Mouse (Mus musculus): ENCODE measurements at regions not wholly inside any gene's neighbourhood (a gene's known extent, or its start where the extent isn't known, plus 50 kb on each side); places are given as distances from the start of the nearest gene placed in this dataset.
A peak's percentile ranks its signal among the peaks of the same experiment; 100 is the strongest.

DNA sequence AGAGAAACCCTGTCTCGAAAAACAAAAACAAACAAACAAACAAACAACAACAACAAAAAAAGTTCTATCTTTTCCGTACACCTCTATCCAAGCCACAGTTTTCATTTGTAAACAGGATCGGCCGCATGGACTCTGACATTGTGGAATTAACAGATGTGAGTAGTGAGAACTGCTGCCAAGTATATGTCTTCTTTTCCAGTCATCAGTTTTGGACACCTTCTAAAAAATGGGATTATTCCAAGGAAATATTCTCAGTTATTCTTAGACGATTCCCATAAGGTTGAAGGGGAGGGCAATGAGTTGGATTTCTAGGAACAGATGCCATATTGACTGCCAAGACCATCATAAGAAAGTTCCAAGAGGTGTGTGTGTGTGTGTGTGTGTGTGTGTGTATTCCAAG, 891.2 kb upstream of the Lrrc6 start:
- DNase-seq (ENCODE audit: low spot score in 2 of 2): no peak

- no peak for DNase-seq (ENCODE audit: low spot score in 2 of 2)
Measured at GRCm38 (mm10) chr15:67388514-67388913, 887.8 kb upstream of the Lrrc6 start.

DNA sequence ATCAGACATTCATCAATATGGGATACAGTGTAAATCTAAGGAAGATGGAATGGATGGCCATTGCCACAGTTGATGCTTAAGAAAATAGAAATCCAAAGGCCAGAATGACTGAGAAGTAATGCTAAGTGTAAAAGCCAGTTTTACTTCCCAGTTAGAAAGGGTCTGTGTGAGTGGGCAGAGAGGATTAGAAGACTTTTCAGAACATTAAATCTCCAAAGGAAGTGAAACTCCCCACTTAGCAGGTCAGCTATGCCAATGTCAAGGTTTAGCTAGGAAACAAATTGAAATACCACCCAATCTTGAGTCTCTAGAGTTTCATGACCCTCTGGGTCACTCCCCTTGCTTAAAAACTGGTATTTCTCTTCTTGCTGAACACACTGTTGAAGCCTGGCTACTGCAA, 886.2 kb upstream of the Lrrc6 start:
- no peak for DNase-seq (ENCODE audit: low spot score in 2 of 2)

GRCm38 (mm10) chr15:67373599-67373998, 872.9 kb upstream of the Lrrc6 start:
- no peak for DNase-seq (ENCODE audit: low spot score in 2 of 2)

DNA sequence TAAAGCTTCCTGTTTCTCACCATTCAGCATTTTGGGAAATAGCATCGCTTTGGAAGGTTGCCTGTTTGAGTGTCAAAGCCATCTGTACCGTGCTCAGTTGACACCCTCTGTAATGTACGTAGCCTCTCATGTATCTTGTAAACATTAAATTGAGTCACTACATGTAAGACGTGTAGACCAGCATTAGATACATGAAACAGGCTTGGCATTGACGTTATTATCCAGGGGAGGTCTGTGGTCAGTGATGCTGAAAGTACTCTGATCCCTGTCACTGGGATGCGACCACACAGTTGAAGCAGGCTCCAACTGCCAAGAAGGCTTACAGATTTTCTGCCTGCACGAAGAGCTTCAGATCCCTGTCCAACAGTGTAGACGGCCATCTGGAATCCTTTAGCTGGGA, 872.3 kb upstream of the Lrrc6 start:
- DNase-seq (ENCODE audit: low spot score in 2 of 2): no peak

GRCm38 (mm10) chr15:67364099-67364756, 863.5 kb upstream of the Lrrc6 start:
- peak in 1 of 2 experiments; percentile 6 for DNase-seq (ENCODE audit: low spot score in 2 of 2)

DNA sequence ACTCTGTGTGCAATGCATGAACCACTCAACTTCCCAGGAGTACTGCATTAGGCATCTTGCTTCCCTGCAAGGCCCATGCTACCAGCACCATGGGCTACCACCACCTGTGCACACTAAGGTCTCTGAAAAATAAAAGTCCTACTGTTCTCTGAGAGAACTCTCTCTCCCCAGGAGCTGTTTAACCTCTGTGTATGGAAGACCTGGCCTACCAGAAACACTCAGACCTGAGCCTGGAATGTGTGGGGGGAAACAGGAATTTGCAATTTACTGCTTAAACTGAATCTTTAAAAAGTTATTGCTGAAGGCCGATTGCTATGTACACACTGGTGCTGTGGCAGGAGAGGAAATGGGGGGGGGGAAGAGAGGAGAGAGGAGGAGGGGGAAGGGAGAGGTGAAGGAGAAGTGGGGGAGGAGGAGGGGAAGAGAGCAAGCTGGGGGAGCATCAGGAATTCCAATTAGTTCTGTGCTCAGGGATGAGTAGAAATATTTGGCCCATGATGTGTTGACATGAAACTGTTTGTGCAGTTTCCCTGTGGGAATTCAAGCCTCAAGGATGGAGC, 860.4 kb upstream of the Lrrc6 start:
- DNase-seq (ENCODE audit: low spot score in 2 of 2): no peak

DNA sequence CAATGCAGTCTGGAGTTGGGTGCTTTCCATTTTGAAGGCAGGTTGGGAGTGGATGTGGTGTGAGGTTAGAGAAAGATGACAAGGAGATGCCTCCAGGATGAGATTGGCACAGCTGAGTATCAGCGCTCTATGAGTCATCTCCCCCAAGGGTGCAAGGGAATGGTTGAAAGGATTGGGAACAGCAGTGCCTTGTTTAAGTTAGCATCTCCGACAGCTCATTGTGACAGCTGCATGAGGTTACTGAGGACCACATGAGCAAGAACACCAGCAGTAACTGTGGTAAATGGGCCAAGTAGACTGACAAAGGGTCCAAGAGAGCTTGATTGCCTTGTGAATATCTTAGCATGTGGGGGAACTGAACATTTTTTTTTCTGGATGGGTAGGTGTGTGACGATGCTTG, 857.2 kb upstream of the Lrrc6 start:
- DNase-seq (ENCODE audit: low spot score in 2 of 2): no peak

DNA sequence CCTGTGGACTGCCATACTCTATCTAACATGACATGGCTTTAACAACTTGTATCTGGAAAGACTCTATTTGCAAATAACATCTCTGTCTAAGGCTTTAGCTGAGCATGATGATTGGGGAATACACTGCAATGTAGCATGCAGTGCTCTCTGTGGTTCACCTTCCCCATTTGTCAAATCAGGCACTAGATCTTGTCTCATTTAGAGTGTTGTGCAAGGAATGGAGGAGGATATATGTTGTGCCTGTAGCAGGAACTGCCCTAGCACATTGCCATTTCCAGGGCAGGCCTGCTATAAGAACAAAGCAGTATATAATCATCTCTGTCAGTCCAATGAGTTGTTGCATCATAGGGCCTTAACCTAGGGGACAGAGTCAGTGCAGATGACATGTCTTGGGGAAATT, 854.6 kb upstream of the Lrrc6 start:
- no peak for DNase-seq (ENCODE audit: low spot score in 2 of 2)

GRCm38 (mm10) chr15:67354598-67355159, 854.0 kb upstream of the Lrrc6 start:
- no peak for DNase-seq (ENCODE audit: low spot score in 2 of 2)

DNA sequence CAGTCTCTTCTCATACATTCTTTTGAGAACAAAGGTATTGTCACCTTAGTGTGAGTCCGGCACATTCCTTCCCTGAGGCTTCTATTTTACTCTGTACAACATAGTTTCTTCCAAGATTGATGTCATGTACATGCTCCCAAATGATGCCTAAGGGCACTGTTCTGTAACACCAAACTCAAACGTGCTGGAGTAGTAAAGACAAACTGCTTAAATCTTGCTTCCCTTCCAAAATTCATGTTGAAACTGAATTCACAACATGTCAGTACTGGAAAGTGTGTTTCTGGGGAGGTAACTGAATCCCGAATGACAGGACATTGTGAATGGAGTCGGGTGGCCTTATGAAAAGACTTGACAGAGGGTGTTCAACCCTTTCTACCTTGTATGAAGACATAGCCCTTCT, 848.8 kb upstream of the Lrrc6 start:
- DNase-seq (ENCODE audit: low spot score in 2 of 2): no peak

DNA sequence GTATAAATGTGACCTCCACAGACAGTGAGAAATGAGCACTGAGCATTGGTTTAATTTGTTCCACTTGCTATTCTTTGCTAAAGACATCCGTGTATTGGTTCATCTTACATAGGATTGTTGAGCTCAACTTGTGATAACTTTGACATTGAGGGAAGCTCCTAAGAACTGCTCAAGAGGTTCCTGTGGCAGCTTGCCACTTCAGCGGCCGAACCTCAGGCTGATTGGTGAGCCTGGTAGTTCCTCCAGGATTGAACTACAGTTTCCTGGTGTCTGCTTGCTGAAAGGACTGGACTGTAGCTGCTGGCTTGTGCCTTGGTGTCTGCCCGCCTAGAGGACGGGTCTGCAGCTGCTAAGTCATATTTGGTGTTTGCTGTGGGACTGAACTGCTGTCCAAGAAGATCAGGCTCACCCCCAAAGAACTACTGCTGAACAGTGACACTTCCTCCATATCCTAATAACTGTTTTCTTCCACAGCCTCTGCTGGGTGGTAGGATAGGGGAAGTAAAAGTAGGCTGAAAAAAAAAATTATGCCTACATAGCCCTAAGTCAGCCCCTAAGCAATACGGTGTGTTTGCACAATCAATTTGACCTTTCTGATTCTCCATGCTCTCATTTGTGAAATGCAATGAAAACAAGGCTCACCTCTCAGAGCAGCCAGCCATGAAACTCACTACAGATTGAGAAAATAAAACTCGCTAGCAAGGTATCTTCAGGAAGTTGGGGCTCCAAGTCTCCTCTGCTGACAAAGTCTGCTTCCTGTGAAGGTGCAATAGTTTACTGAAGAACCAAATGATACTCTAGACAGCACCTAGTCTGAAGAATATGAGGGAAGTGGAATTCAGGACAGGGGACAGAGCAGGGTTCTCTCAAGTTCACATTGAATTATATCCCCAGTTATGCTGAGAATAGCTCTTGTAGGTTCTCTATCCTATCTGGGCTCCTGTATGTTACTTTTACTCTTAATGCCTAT, 844.8 kb upstream of the Lrrc6 start:
- DNase-seq (ENCODE audit: low spot score in 2 of 2): no peak

- no peak for DNase-seq (ENCODE audit: low spot score in 2 of 2)
Measured at GRCm38 (mm10) chr15:67342050-67342449, 841.3 kb upstream of the Lrrc6 start.

GRCm38 (mm10) chr15:67337040-67337395, 836.3 kb upstream of the Lrrc6 start:
- DNase-seq (ENCODE audit: low spot score in 2 of 2): peak in 1 of 2 experiments; percentile 6

GRCm38 (mm10) chr15:67336294-67337039, 835.8 kb upstream of the Lrrc6 start:
- DNase-seq (ENCODE audit: low spot score in 2 of 2): no peak

DNA sequence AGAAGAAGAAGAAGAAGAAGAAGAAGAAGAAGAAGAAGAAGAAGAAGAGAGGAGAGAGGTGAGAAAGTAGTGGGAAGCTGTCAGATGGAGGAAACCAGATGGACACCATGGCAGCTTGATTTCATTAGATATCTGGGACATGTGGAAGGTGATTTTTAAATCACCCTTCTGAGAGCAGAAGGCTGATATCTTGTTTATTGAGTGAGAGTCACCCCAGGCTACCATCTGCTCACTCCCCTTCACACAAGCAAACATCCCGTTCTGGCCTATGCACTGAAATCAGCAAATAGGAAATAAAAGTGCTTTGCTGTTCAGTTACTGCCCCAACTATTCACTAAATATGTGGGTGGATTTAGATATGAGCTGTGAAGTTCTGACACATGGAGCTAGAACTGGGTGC, 831.8 kb upstream of the Lrrc6 start:
- no peak for DNase-seq (ENCODE audit: low spot score in 2 of 2)

- no peak for DNase-seq (ENCODE audit: low spot score in 2 of 2)
Measured at GRCm38 (mm10) chr15:67320292-67320691, 819.6 kb upstream of the Lrrc6 start.

- DNase-seq (ENCODE audit: low spot score in 2 of 2): no peak
Measured at GRCm38 (mm10) chr15:67315202-67315601, 814.5 kb upstream of the Lrrc6 start.

- DNase-seq (ENCODE audit: low spot score in 2 of 2): no peak
Measured at GRCm38 (mm10) chr15:67313648-67314047, 812.9 kb upstream of the Lrrc6 start.

GRCm38 (mm10) chr15:67305681-67306080, 805.0 kb upstream of the Lrrc6 start:
- DNase-seq (ENCODE audit: low spot score in 2 of 2): no peak

DNA sequence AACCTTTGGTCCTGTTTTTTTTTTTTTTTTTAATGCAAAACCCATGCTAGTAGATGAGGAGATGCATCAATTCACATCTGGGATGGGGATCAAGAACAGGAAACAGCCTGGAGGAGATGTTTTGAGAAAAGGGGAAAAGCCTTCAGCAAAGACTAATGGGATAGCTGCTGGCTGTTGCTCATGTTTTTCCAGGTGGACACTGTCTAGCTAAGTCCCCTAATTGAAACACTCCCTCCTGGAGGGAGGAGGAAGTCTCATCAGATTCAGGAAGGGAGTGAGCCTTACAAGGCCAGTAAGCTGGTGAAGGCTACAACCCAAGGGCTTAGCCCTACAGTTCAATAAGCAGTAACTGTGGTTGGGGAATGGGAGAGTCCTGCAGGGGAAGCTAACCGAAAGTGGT, 803.1 kb upstream of the Lrrc6 start:
- no peak for DNase-seq (ENCODE audit: low spot score in 2 of 2)

- DNase-seq (ENCODE audit: low spot score in 2 of 2): no peak
Measured at GRCm38 (mm10) chr15:67301871-67302363, 801.2 kb upstream of the Lrrc6 start.
